Mouse (Mus musculus) embryo, embryonic 10.5 days (tissue): ENCODE results near the gene Cutc.

Source experiments
- DNase-seq: peaks from one replicate; pipeline ENCODE4 v3.0.0-alpha.2; 2015; ENCODE audit warnings: low spot score

Cutc gene

DNA sequence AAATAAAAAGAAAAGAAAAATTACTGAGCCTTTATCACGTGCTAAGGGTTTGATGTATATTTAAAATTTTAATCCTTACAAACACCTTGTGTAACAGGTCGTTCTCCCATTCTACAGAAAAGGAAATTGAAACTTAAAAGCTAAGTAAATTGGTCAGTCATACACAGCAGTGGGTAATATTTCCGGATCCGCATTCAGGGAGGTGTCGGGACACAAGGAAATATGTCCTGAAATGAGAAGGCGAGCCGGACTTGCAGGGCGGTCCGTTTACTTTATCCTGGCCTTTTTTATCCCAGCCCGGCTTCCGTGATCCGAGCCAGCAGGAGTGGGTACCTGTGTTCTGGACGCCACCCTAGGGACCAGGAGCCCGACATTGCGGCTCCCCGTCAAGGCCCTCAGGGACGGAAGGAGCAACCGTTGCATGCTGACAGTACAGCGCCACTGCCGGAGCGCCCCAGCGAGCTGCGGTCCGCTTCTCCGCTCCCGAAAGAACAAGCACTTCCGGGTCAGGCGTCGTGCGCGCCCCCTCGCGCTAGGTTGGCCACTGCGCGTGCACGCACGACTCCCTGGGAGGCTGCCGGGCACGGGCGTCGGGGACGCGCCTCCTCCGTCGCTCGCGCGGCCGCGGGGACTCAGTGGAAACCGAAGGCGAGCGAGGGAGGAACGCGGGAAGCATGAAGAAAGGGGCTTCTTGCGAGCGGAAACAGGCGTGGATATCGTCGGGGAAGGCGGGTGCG lies at the start of gene Cutc, which contains the start of gene Cox15:
Gene Cutc (plus strand): TSS at position 508 of the 737 bp plus-strand sequence.
Gene Cox15 (minus strand): TSS at position 512 of the 737 bp plus-strand sequence.
- peak; percentile 98 for DNase-seq

DNA sequence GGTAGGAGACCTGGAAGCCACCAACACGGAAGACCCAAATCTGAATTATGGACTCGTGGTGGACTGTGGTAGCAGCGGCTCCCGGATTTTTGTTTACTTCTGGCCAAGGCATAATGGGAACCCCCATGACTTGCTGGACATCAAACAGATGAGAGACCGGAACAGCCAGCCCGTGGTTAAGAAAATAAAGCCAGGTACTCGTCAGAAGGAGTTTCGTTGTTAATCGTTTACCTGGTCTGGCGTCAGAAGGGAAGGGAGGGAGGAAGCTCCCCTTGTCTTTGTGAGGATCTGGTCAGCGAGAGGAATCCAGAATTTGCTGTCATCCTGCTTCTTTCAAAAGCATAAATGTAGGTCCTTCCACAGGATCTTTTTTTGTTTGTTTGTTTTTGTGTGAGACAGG lies 48.6 kb upstream of the Cutc start:
- no peak for DNase-seq

DNA sequence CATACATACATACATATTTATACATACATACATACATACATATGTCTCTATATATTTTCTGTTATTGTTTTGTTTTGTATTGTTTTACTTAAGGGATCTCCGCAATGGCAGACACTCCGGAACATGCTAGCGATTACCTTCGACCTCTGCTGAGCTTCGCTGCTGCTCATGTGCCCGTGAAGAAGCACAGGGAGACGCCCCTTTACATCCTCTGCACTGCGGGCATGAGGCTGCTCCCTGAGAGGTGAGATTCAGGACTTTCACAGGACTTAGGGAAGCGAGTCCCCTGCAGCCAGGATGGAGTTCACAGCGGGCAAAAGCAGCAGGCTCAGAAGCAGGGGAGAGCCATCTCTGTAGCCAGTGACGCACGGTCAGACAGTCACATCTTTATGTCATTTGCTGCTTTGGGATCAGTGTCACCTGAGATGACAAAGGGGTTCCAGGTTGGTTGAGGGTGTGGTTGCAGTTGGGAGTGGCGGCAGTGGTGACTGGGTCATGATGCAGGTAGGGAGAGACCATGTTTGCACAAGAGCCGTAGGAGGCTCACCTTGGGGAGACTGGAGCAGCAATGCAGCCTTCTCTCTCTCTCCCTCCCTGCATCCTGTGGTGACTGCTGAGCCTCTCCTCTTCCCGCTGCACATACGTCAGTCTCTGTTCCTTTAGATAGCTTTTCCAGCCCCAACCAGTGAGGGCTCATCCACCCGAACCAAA lies 47.9 kb upstream of the Cutc start:
- DNase-seq, result no peak

DNA sequence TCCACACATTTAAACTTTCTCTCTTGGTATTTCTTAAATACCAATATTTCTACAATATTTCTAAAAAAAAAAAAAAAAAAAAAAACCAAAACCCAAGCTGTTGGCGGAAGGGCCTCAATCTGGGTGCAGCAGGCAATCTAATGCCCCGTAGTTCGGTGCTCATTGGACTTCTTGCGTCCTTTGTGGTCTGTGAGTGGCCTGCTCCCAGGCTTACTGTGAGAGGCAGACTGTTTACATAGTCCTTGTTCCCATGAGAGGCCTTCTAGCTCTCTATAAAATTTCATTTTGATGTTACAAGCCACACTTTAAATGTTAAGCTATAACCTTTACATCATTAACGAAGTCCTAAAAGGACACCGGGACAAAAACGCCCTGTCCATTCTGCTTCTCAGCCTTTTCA lies 44.6 kb upstream of the Cutc start:
- no peak for DNase-seq

DNA sequence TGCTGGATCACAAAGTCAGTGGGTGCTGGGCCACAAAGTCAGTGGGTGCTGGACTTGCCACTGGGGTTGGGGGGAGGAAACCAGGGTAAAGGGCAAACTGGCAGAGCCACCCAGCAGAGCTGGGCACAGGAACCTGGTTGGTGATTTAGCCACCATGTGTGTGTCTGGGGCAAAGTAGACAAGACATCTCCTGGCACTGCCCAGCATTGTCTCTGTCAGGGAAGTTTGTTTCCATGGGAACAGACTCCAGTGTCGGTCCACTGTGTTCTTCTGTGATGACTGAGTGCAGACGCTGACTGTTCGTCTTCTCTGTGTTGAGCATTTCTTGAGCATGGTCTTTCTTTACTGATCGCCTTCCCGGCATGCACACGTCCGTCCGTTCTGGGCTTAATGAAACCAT lies 43.5 kb upstream of the Cutc start:
- no peak for DNase-seq

DNA sequence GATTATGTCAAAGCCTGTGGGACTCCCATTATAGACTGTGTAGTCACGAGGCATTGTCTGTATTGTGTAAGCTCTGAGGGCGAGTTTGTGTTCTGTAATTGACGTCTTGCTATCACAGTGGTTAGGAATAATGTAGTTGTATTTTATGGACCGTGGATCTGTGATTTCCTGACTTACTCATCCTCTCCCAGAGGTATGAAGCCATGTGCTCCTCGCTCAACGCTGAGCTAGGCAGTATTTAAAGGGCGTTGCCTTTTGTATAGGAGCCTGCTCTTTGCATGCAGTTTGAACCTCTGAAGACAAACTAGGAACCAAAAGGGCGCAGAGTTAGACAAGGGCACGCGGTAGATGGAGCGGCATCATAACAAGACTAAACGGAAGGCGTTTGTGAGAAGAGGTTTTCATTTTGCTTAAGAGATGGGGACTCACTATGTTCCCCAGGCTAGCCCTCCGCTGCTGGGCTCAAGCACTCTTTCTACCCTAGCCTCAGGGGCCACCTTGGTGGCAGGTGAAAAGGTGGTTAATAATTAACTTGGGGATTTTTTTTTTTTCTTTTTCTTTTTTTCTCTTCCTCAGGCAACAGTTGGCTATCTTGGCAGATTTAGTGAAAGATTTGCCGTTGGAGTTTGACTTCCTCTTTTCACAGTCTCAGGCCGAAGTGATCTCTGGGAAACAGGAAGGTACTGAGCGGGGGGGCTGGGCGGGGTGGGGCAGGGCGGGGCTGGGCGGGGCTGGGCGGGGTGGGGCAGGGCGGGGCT lies 41.5 kb upstream of the Cutc start:
- DNase-seq, result no peak

DNA sequence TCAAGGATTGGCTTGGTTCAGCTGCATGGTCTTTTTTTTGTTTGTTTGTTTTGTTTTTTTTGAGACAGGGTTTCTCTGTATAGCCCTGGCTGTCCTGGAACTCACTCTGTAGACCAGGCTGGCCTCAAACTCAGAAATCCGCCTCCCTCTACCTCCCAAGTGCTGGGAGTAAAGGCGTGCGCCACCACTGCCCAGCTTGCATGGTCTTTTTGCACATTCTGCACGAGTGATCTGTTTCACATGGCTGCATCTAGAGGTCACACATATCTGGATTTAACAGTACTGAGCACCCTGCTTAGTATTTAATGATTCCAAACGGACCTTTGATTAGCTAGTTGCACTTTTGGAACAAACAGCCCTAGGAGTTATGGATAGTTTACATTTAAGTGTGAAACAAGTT lies 40.8 kb upstream of the Cutc start:
- no peak for DNase-seq

DNA sequence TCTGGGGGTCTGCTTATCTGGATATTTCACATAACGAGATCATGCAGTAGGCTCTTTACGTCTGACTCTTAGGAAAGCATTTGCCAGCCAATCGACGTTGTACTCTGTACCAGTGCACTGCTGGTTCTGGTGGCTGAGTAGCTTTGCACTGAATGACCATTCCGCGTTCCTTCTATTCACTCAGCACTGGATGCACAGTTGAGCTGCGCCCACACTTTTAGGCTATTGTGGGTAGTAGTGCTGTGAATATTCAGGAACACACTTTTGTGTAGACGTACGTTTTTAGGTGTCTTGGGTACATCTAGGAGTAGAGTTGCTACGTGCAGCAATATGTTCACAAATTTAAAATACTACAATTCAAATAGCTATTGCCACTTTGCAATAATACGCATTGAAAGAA lies 32.7 kb upstream of the Cutc start:
- no peak for DNase-seq

DNA sequence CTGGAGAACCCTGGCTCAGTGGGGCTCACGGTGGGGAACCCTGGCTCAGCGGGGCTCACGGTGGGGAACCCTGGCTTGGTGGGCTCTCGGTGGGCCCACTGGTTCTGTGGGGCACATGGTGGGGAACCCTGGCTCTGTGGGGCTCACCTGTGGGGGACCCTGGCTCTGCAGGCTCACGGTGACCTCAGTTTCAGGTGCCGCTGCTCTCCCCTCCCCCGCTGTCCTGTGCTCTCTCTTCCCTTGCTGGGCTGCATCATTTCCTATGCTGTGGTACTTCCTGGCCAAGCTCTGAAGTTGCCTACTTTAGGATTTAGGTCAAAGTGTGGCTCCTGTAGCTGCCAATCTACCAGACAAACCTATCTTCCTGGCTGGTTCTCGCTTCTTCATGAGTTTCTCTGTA lies 29.9 kb upstream of the Cutc start:
- no peak for DNase-seq

DNA sequence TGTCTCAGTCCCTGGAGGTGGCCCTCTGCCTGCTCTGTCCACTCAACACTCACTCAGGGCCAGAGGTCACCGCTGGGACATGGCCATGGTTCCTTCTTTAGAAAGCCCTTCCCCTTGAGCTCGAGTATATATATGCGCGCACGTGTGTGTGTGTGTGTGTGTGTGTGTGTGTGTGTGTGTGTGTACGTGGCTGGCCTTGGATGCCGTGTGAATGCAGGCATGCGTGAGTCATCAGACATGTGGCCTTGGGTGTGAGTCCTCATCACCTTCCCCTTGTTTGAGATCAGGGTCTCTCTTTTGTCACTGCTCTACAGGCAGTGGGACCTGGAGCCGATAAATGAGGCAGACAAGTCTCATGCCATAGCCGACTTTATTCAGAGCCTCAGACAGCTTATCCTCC lies 29.3 kb upstream of the Cutc start:
- DNase-seq, result no peak

DNA sequence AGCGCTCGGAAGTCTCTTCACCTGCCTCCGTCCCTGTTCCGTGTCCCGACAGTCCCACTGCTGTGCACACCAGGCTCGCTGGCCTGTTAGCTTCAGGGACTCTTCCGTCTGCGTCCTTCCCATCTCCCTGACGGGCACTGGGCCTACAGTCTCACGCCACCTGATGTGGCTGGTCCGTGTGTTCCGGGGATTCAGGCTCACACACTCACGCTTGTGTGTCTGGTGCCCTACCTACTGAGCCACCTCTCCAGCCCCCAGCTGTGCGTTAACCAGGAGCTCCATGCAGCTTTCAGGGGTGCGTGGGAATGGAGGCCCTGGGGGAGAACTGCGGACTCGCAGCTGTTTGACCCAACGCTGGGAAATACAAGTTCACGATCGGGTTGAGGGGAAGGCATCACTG lies 28.6 kb upstream of the Cutc start:
- no peak for DNase-seq

DNA sequence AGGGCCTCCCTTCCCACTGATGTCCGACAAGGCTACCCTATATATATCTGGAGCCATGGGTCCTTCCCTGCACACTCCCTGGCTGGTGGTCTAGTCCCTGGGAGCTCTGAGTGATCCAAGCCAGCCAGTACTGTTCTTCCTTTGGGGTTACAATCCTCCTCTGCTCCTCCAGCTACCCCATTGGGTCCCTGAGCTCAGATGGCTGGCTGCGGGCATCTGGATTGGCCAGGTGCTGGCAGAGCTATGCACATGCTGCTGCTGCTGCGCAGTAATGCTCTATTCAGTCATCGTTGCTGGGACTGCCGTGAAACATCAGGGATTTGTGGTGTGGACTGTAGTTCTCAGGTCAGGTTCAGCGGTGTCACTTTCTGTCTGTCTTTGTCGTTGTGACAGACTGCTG lies 28.0 kb upstream of the Cutc start:
- DNase-seq, result no peak

DNA sequence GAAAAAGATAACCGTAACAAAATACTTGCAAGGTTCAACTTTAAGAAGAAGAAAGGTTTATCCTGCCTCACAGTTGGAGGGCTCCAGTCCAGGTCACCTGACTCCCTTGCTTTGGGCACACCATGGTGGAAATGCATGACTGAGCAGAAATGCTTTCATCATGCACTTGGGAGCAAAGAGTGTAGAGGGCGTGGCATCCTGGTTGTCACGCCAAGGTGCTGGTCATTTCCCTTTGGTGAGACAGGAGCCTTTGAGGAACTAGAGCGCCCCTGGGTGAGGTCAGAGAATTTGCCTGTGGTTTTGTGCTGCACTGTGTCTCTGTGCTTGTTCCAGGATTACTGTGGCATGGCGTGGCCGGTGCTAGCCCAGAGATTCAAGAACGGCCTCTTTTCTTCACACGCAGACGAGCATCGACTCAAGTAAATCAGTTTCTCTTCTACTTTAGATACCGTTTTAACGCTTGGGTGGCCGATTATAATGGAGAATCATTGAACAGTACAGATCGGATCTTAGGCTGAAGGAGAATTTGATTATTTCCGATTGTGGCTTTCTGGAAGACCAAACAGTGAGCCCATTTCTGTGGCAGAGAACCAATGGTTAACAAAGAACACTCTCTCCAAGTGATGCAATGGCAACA lies 26.2 kb upstream of the Cutc start:
- DNase-seq, result no peak

DNA sequence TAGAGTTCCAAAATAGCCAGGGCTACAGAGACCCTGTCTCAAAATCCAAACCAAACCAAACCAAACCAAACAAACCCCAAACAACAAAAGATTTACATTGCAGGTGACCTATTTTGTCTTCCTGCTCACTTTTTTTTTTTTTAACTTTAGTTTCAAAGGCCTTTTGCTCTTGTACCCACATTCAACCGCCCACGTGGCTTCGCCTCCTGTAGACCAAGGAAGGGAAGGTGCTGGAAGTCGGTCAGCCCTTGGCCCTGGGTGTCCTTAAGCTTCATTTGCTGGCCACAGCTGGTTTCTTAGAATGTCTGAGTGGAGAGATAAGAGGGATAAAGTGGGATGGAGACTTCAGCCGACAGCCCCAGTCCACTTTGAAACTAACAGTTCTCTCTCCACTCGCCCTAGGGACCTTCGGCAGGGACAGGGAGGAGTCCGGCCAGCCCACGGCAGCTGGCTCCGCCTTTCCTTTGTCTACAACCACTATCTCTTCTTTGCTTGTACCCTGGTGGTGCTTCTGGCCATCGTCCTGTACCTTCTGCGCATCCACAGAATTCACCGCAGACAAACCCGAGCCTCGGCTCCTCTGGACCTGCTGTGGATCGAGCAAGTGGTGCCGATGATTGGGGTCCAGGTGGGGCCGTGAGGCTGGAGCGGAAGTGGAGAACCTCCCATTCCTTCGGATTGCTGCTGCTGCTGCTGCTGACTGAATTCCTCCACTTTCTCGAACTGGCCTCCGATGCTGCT lies 23.3 kb upstream of the Cutc start:
- DNase-seq, result peak; percentile 50

DNA sequence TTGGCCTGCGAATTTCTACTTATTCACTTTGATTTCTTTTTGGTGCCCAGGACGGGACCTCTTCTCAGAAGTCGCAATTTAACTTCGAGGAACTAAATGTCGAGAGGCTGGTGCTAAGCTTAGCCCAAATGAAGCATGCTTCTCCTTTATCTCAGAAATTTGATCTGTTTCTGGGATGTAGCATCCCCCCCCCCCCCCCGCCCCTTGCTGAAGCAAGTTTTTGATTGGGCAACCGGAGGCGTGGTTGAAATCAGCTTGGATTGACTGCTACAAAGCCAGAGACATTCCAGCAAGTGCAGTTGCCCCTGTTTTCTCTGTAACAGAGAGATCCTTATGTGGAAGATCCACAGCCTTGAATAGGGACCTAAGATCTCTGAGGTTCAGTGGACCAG lies 22.8 kb upstream of the Cutc start:
- peak; percentile 64 for DNase-seq

DNA sequence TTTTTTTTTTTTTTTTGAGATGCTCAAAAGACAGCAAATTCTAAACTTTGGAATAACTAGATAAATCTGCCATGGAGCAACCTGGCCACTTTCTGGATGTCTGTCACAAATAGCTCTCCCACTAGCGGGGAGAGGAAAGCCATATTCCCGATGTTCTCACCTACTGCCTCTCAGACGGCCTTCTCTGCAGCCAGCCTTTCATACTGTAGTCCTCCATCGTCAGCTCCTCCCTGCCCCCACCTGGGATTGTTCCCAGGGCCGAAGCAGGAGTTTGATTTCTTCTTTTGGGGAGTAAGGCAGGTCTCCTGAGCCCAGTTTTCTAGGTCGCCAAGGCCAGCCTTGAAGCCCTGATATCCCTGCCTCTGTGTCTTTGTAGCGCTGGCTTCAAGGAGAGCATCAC lies 21.6 kb upstream of the Cutc start:
- no peak for DNase-seq

DNA sequence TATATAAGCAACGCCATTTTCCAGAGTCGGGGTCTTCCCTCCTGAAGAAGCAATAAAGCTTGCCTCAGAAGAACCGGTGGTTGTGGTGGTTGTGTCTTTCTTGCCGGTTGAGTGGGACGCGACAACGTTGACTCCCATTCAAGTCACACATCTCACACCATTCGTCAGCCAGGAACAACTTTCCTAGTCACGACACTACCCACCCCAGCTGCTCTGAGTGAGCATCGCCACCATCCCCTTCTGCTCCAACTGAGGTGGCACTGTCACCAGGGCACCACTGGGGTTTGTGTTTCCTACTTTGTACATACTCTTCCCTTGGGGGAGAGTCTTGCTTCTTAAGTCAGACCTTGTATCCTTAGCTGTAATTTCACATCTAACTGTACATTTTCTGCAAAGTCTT lies 14.4 kb upstream of the Cutc start:
- no peak for DNase-seq

DNA sequence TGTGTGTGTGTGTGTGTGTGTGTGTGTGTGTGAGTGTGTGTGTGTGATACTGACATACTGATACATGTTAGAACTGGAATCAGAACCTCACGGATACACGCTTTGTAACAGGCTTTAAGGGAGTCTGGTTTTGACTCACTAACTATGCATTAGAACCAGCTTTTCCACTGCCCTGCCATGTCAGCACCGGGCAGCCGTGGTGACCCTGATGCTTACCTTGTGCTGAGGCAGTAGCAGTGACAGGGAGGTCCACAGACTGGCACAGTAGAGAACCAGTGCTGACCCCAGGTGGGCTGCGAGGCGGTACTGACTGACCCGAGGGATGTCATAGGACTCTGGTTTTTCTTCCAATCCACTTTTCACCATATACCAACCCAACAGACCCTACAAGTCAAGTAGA lies 9.4 kb upstream of the Cutc start:
- DNase-seq, result no peak

DNA sequence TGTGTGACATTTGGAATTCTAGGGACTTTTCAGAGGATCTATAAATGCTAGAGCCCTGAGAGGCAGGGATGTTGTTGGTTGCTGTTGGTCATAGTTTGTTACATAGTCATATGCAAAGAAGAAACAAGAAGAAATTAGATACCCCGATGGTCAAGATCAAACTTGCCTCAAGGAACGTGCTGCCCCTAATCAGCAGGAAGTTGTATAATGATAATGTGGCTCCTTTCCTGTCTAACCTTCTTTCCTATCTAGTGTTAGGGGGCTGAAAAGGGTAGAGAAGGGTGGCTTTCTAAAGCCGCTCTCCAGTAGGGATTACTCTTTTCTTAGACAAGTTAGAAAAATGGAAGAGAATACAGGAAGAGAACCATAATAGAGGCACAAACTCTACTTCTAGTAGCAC lies 7.1 kb upstream of the Cutc start:
- DNase-seq, result no peak

DNA sequence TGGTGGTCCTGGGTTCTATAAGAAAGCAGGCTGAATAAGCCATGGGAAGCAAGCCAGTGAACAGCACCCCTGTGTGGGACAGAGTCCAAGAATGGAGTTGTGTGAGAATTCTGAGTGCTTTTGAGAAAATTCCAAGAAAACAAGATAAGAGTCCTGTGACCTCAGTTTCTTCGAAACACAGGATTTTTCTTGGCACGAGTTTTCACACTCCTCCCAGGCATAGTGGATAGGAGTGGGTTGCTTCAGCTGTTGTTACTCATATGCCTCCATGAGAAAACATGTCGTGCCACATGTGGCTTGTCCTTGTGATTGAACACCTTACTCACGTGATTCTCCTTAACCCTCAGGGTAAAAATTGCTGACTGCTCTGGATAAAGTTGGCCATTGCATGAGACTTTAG lies 4.9 kb upstream of the Cutc start:
- DNase-seq, result no peak

DNA sequence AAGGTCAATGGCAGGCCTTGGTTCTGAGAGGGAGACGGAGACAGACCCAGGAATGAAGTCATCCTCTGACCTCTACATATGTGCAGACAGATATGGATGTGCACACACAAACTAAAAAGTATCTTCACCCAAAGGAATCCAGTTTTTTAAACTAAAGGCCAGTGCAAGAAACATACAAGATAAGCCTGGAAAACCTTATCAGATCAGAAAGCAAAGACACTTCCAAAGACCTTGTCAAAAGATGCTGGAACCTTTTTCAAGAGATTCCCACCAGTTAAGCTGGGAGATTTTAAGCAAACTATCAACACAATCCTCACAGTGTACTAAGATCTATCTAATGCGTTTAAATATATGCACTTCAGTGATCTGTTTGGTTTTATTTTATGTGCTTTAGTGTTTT lies 2.8 kb upstream of the Cutc start:
- no peak for DNase-seq
